Mouse (Mus musculus): ENCODE data around the gene Rccd1.

- no peak for TF ChIP-seq CTCF (IDR thresholded peaks at IDR 0.05; ENCODE audit: low read depth)
- no peak for TF ChIP-seq EP300 (IDR thresholded peaks at IDR 0.05; ENCODE audit: low read depth)
These were observed 56.5 kb downstream of the Rccd1 start for GRCm38 (mm10) chr7:80267764-80268163.
